Mouse (Mus musculus) heart, embryonic 16.5 days (tissue): Measurements from ENCODE around the gene Spsb1. TPM values are rescaled to one million over a fixed set of nuclear protein-coding genes. Genes with fewer than 3 reads are reported as not detected.
A peak's percentile ranks its signal among the peaks of the same experiment; 100 is the strongest.

Experiments used
- ATAC-seq: fragments of 200-750 bp; cut with Nextera tagmentation; replicated peaks from 2 replicates; pipeline ENCODE4 v1.8.0; 2017; ENCODE audit warnings: moderate number of reproducible peaks; ENCODE audit not compliant: insufficient read depth, low FRiP score; ENCODE audit errors: extremely low read depth
- H3K27ac ChIP-seq: fragments of 300-500 bp; sonication (generic); 2 replicates; pipeline ENCODE4 v1.5.1; 2014; ENCODE audit warnings: mild to moderate bottlenecking, low read length, control low read depth, moderate library complexity
- H3K27me3 ChIP-seq: fragments of 300-500 bp; sonication (generic); 2 replicates; pipeline ENCODE4 v1.6.1; 2014; ENCODE audit warnings: low read length, mixed read lengths; ENCODE audit not compliant: control insufficient read depth, insufficient read depth
- H3K36me3 ChIP-seq: fragments of 300-500 bp; sonication (generic); 2 replicates; pipeline ENCODE4 v1.6.1; 2014; ENCODE audit not compliant: control insufficient read depth, insufficient read depth
- H3K4me1 ChIP-seq: fragments of 300-500 bp; sonication (generic); 2 replicates; pipeline ENCODE4 v1.6.1; 2014; ENCODE audit warnings: low read length, mixed read lengths; ENCODE audit not compliant: control insufficient read depth, insufficient read depth
- H3K4me2 ChIP-seq: fragments of 300-500 bp; sonication (generic); 2 replicates; pipeline ENCODE4 v1.6.1; 2014; ENCODE audit warnings: low read depth, mild to moderate bottlenecking, control low read depth, low read length
- H3K4me3 ChIP-seq: fragments of 300-500 bp; sonication (generic); 2 replicates; pipeline ENCODE4 v1.5.1; 2014; ENCODE audit warnings: mild to moderate bottlenecking, control low read depth, low read length
- H3K9ac ChIP-seq: fragments of 300-500 bp; sonication (generic); 2 replicates; pipeline ENCODE4 v1.6.1; 2014; ENCODE audit warnings: low read length, control low read depth
- H3K9me3 ChIP-seq: fragments of 300-500 bp; sonication (generic); replicated peaks from 2 replicates; pipeline ENCODE4 v1.6.1; 2016; ENCODE audit warnings: low read length; ENCODE audit not compliant: control insufficient read depth
- WGBS: fragments of 180-500 bp; shearing (Covaris S2); extraction: QIAGEN DNeasy Blood & Tissue Kit; methylation state at CpG from one replicate; pipeline ENCODE4 v1.1.7; 2014; 5-methylcytosine and 5-hydroxymethylcytosine counted together
- polyA plus RNA-seq: library from polyadenylated mRNA; unstranded; fragments of >200 nt; fragmentation: Nextera tagmentation; extraction: Ambion mirVana; gene quantifications from 2 replicates; pipeline ENCODE4 v1.2.1, GENCODE M21; 2015

Gene Spsb1
- polyA plus RNA-seq, 1 experiment from 2014 or later, result 12.4 TPM

DNA sequence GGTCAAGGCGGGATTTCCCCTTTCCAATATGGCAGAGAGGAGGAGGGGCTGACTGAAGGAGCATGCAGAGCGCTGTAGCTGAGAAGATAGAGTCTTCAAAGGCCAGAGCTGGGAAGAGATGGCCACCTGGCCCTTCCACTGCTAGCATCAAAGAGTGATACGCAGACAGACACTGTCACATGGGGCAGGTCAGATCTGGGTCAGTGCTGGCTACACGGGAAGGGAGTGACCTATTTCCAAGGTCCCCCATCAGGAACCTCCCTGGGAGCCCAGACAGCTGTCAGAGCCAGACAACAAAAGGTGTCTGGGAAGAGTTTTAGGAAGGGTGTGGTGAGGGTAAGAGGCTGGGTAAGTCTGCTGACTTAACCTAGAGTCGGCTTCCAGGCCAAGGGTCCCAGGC lies 17.9 kb downstream of the Spsb1 start:
- Histone ChIP-seq H3K27me3 (no peaks in the 10 kb centered on the region), H3K9ac (no peak overlapping the region), H3K4me2 (no peak overlapping the region), H3K27ac (no peak overlapping the region), H3K4me1 (peaks cover 6% of the 10 kb centered on the region; the same call in 1 of the 2 replicates), H3K36me3 (no peaks in the 10 kb centered on the region), H3K4me3 (no peak overlapping the region), H3K9me3 (peaks cover 5% of the 10 kb centered on the region; the same call in 1 of the 2 replicates)
- WGBS, result 52% methylated on average over 5 of the region's 5 CpGs
- no peak for ATAC-seq

- Histone ChIP-seq H3K4me1 (peaks cover 6% of the 10 kb centered on the region; the same call in 1 of the 2 replicates), H3K27ac (no peak overlapping the region), H3K9ac (no peak overlapping the region), H3K27me3 (no peaks in the 10 kb centered on the region), H3K9me3 (peaks cover 7% of the 10 kb centered on the region; the same call in 1 of the 2 replicates), H3K4me2 (no peak overlapping the region), H3K4me3 (no peak overlapping the region), H3K36me3 (no peaks in the 10 kb centered on the region)
- 76% methylated on average over 6 of the region's 6 CpGs for WGBS
- no peak for ATAC-seq
Observed at GRCm38 (mm10) chr4:149935470-149935869, 19.4 kb downstream of the Spsb1 start.

- H3K27ac ChIP-seq, result no peak overlapping the region
- H3K9me3 ChIP-seq, result peaks cover 7% of the 10 kb centered on the region; the same call in 1 of the 2 replicates
- no peak overlapping the region for H3K4me2 ChIP-seq
- no peaks in the 10 kb centered on the region for H3K27me3 ChIP-seq
- WGBS, result 77% methylated on average over 16 of the region's 16 CpGs
- H3K4me3 ChIP-seq, result no peak overlapping the region
- H3K9ac ChIP-seq, result no peak overlapping the region
- no peaks in the 10 kb centered on the region for H3K36me3 ChIP-seq
- no peak for ATAC-seq
- H3K4me1 ChIP-seq, result peaks cover 6% of the 10 kb centered on the region; the same call in 1 of the 2 replicates
Observed at GRCm38 (mm10) chr4:149933519-149934245, 21.2 kb downstream of the Spsb1 start.

- Histone ChIP-seq H3K36me3 (no peaks in the 10 kb centered on the region), H3K27ac (no peak overlapping the region), H3K9me3 (peaks cover 7% of the 10 kb centered on the region; the same call in 1 of the 2 replicates), H3K4me2 (no peak overlapping the region), H3K4me1 (peaks cover 6% of the 10 kb centered on the region; the same call in 1 of the 2 replicates), H3K4me3 (no peak overlapping the region), H3K27me3 (no peaks in the 10 kb centered on the region), H3K9ac (no peak overlapping the region)
- WGBS, result 80% methylated on average over 7 of the region's 7 CpGs
- ATAC-seq, result no peak
Observed at GRCm38 (mm10) chr4:149933025-149933424, 21.8 kb downstream of the Spsb1 start.

DNA sequence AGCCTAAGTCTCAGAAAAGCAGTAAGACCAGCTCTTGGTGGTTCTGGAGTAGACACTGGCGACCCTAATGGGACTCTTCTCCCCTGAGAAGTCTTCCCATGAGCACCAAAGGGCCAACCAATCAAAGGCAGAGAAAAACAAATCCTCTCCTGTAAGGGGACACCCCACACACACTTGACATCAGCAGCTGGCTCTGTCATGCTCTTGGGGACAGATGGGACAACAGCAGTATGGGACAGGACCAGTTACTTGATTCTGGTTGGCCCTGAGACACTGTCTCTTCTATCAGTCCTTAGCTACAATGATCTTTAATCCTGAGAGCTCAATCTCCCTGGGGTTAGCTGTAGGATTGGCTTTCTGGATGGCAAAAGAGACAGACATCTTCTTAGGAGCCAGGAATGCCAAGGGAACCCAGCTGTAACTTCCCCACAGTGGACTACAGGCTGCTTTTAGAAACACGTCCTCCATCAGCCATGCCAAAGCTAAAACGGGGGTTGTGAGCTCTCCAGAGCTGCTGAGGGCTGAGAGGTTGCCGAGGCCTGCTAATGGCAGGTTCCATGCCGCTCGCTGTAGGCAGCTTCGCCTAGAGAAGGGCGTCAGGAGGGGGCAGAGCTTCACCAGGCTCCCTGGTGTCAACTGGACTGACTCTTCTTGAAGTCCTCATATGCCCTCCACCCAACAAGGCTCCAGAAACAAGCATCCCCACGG lies 22.6 kb downstream of the Spsb1 start:
- Histone ChIP-seq H3K4me1 (peaks cover 6% of the 10 kb centered on the region; the same call in 1 of the 2 replicates), H3K4me3 (no peak overlapping the region), H3K36me3 (no peaks in the 10 kb centered on the region), H3K9me3 (peaks cover 7% of the 10 kb centered on the region; the same call in 1 of the 2 replicates), H3K27ac (no peak overlapping the region), H3K4me2 (no peak overlapping the region), H3K27me3 (no peaks in the 10 kb centered on the region), H3K9ac (no peak overlapping the region)
- no peak for ATAC-seq
- WGBS, result 75% methylated on average over 9 of the region's 9 CpGs

GRCm38 (mm10) chr4:149930755-149931154 lies 24.1 kb downstream of the Spsb1 start:
- Histone ChIP-seq H3K36me3 (no peaks in the 10 kb centered on the region), H3K4me3 (no peak overlapping the region), H3K4me1 (peaks cover 5% of the 10 kb centered on the region; the same call in 1 of the 2 replicates), H3K9ac (no peak overlapping the region), H3K27ac (no peak overlapping the region), H3K9me3 (peaks cover 7% of the 10 kb centered on the region; the same call in 1 of the 2 replicates), H3K27me3 (no peaks in the 10 kb centered on the region), H3K4me2 (no peak overlapping the region)
- ATAC-seq, result no peak
- WGBS, result 66% methylated on average over 3 of the region's 3 CpGs

DNA sequence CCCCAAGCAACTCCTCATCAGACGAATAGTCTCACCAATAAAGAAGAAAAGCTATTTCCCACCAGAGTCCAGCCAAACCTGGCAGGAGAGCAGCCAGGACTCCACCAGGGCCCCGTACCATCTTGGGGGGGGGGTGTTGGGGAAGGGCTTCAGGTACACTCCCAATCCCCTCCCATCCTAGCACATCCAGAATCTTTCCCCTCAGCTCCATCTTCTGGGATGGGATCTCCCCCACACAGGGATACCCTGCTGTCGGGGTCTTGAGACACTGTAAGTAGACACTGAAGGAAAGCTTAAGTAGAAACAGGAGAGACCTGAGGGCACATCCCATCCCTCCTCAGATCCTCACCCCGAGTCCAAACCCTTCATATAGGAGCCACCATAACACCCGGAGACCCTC lies 31.8 kb downstream of the Spsb1 start:
- no peaks in the 10 kb centered on the region for H3K27me3 ChIP-seq
- H3K4me3 ChIP-seq, result no peak overlapping the region
- no peaks in the 10 kb centered on the region for H3K36me3 ChIP-seq
- H3K4me2 ChIP-seq, result no peak overlapping the region
- H3K27ac ChIP-seq, result no peak overlapping the region
- 81% methylated on average over 4 of the region's 5 CpGs for WGBS
- no peak for ATAC-seq
- peaks cover 23% of the 10 kb centered on the region for H3K4me1 ChIP-seq
- no peak overlapping the region for H3K9ac ChIP-seq
- H3K9me3 ChIP-seq, result no peaks in the 10 kb centered on the region

DNA sequence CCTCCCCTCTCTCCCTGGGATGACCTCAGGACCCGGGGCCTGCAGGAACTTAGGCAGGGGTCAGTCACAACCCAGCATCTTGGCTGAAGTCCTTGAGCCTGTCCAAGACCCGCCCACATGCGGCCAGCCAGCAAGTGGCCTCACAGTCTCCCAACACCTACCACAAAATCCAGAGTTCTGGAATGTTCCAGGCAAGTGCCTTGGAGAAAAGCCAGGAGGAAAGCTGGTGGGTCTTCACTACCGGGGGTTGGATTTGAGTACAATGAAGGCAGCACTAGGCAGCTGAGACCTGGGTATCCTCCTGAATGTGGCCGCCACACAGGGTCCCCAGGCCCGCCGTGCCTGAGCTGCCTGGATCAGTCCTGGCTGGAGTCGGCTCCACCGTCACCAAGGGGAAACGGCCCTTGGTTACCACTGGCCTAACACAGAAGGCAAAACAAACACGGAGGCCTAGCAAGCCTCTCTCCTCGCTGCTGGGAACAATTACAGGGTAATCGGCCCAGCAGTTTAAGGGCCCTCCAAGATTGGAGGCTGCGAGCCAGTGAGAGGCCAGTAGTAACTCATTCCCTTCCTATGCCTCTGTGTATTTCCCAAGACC lies 32.6 kb downstream of the Spsb1 start:
- Histone ChIP-seq H3K4me3 (no peak overlapping the region), H3K9me3 (no peaks in the 10 kb centered on the region), H3K27ac (peak overlapping the region; percentile 60), H3K36me3 (no peaks in the 10 kb centered on the region), H3K4me1 (peaks cover 23% of the 10 kb centered on the region), H3K27me3 (no peaks in the 10 kb centered on the region), H3K4me2 (no peak overlapping the region), H3K9ac (0 out of 2 replicates have a peak overlapping the region, but pooled peaks have one; percentile 35)
- 28% methylated on average over 14 of the region's 14 CpGs for WGBS
- peak; percentile 56 for ATAC-seq
